Mouse (Mus musculus) hindbrain, embryonic 15.5 days (tissue): ENCODE measurements around the gene Clec16a. TPM values are rescaled to one million over a fixed set of nuclear protein-coding genes. Genes with fewer than 3 reads are reported as not detected.

Experiments used
- ATAC-seq: fragments of 200-750 bp; cut with Nextera tagmentation; 2 replicates; pipeline ENCODE4 v1.8.0; 2017; ENCODE audit warnings: low read depth, moderate number of reproducible peaks, moderate TSS enrichment; ENCODE audit not compliant: low FRiP score
- H3K27ac ChIP-seq: fragments of 300-500 bp; sonication (generic); replicated peaks from 2 replicates; pipeline ENCODE4 v1.5.1; 2015; ENCODE audit warnings: mild to moderate bottlenecking, inconsistent platforms
- H3K27me3 ChIP-seq: fragments of 300-500 bp; sonication (generic); 2 replicates; pipeline ENCODE4 v1.6.1; 2015; ENCODE audit warnings: control low read depth, inconsistent platforms
- H3K36me3 ChIP-seq: fragments of 300-500 bp; sonication (generic); 2 replicates; pipeline ENCODE4 v1.6.1; 2015; ENCODE audit warnings: control low read depth, inconsistent platforms
- H3K4me1 ChIP-seq: fragments of 300-500 bp; sonication (generic); replicated peaks from 2 replicates; pipeline ENCODE4 v1.6.1; 2015; ENCODE audit warnings: control low read depth, inconsistent platforms
- H3K4me2 ChIP-seq: fragments of 300-500 bp; sonication (generic); 2 replicates; pipeline ENCODE4 v1.6.1; 2015; ENCODE audit warnings: moderate library complexity, mild to moderate bottlenecking, inconsistent platforms
- H3K4me3 ChIP-seq: fragments of 300-500 bp; sonication (generic); 2 replicates; pipeline ENCODE4 v1.5.1; 2015; ENCODE audit warnings: mild to moderate bottlenecking, inconsistent platforms
- H3K9ac ChIP-seq: fragments of 300-500 bp; sonication (generic); 2 replicates; pipeline ENCODE4 v1.6.1; 2015; ENCODE audit warnings: inconsistent platforms
- H3K9me3 ChIP-seq: fragments of 300-500 bp; sonication (generic); 2 replicates; pipeline ENCODE4 v1.6.1; 2016; ENCODE audit warnings: control low read depth, inconsistent platforms
- WGBS: fragments of 180-500 bp; shearing (Covaris S2); methylation state at CpG from one replicate; pipeline ENCODE4 v1.1.7; 2015; 5-methylcytosine and 5-hydroxymethylcytosine counted together
- polyA plus RNA-seq: library from polyadenylated mRNA; unstranded; fragments of >200 nt; fragmentation: Nextera tagmentation; extraction: Ambion mirVana; gene quantifications from 2 replicates; pipeline ENCODE4 v1.2.1, GENCODE M21; 2015

Clec16a gene
- polyA plus RNA-seq, 1 experiment from 2014 or later: 70.2 TPM

DNA sequence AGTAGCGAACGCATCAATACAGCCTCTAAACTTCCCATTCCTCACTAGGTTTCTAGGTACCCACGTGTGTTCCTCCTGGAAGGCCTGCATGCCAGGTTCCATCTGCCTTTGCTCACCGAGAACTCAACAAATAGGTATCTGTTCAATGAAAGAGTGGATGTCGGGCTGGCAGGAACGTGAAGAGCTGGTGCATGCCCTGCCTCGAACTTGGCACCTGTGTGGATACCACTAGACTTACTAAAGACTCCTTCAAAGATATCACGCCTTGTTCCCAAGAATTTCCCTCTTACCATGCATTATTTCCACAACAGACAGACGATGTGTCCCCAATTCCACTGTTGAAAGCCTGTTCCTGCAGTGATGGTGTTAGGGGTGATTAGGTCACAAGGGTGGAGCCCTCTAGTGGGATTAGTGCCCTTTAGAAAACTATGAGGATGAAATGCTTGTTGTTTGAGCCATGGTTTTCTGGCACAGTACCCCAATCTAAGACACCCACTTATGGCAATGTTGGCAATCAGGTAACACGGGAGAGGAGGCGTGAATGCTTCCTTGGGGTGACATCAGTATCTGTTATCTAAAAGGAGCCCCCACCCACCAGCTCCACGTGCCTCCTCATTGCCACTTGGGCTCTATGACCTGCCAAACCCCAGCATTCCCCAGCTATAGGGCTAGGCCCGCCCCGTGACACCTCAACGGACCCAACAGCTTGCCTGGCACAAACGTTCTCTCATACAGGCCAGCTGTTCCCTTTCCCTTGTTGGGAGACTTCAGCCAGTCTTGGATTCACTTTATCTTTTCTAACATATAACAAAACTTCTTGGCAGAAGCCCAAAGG is 4.2 kb upstream of the Clec16a start:
- H3K4me2 ChIP-seq: peak overlapping the region; percentile 79
- no peaks in the 10 kb centered on the region for H3K27me3 ChIP-seq
- no peak overlapping the region for H3K27ac ChIP-seq
- H3K9ac ChIP-seq: peak overlapping the region; percentile 84
- peaks cover 52% of the 10 kb centered on the region for H3K4me1 ChIP-seq
- peak overlapping the region; percentile 74 for H3K4me3 ChIP-seq
- peaks cover 4% of the 10 kb centered on the region; the same call in 1 of the 2 replicates for H3K36me3 ChIP-seq
- ATAC-seq: no peak
- 72% methylated on average over 16 of the region's 16 CpGs for WGBS
- H3K9me3 ChIP-seq: no peaks in the 10 kb centered on the region

DNA sequence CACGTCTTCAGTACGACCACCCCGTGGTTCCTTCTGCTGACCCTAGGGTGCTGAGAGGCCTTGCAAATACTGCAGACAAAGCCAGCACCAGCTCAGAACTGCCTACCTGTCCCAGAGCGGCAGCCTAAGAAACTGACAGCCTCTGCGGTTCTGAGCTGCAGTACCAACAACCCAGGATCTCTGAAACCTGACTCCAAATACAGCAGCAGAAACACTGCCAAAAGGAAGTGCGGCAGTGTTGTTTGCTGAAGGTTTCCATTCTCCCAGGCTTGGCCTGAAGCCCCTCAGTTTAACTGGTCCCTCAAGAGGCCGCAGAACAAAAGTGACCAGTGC is 3.6 kb upstream of the Clec16a start:
- WGBS: 33% methylated on average over 7 of the region's 7 CpGs
- 0 out of 2 replicates have a peak overlapping the region, but pooled peaks have one; percentile 79 for H3K27ac ChIP-seq
- no peaks in the 10 kb centered on the region for H3K27me3 ChIP-seq
- peak overlapping the region; percentile 84 for H3K9ac ChIP-seq
- no peaks in the 10 kb centered on the region for H3K36me3 ChIP-seq
- H3K9me3 ChIP-seq: no peaks in the 10 kb centered on the region
- H3K4me3 ChIP-seq: peak overlapping the region; percentile 74
- peak overlapping the region; percentile 79 for H3K4me2 ChIP-seq
- peaks cover 58% of the 10 kb centered on the region for H3K4me1 ChIP-seq
- no peak for ATAC-seq

DNA sequence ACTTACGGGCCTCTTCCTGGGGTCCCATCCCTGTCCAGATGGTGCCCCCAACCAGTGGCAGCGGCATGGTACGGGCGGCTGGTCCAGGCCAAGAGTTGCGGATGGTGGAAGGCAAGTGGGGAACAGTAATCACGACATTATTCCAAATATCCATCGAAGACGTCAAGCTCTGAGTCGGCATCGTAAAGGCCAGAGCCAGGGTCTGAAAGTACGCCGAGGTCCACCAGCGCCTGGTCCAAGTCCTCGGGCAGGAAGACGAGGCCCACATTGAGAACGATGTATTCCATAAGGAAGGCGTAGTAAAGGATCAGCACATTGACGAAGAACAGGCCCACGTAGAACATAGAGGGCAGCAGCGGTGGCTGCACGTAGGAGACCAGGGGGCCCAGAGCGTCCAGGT is 2.9 kb upstream of the Clec16a start:
- Histone ChIP-seq H3K27me3 (no peaks in the 10 kb centered on the region), H3K9me3 (no peaks in the 10 kb centered on the region), H3K4me2 (peak overlapping the region; percentile 79), H3K27ac (peak overlapping the region; percentile 79), H3K9ac (peak overlapping the region; percentile 84), H3K4me3 (peak overlapping the region; percentile 74), H3K4me1 (peaks cover 65% of the 10 kb centered on the region), H3K36me3 (no peaks in the 10 kb centered on the region)
- WGBS: 3% methylated on average over 22 of the region's 22 CpGs
- peak; percentile 3; the same call in 1 of the 2 replicates for ATAC-seq

DNA sequence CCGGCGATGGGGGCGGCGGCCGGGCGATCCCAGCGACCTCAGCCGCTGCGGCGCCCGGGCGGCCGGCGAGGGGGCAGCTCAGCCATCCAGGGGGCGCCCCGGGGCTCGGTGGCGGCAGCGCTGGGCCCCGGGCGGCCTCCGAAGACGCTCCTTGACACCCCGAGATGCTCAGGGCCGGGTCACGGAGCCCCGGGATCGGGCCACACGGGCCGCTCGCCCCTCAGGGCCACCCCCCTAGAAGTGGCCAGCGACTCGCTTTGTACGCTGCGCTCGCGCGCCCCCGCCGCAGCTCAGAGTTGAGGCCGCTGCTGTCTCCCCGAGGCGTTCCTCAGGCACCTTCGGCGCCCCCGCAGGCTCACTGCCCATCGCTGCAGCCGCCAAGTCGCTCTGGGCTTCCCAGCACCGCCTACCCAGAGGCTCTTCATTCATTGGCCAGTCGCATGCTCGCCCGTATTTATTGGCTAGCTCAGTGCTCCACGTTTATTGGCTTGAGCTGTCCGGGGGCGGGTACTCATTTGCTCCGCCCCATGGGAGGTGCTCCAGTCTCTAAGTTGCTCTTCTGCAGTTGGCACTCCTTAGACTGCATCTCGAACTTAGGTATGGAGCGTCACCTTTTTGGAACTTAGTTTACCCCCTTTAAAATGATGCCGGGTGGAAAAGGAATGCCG is 2.3 kb upstream of the Clec16a start, which contains the start of gene Dexi:
Gene Dexi (minus strand): TSS at position 357 of the 668 bp plus-strand sequence.
- Histone ChIP-seq H3K4me2 (peak within 1 kb of the TSS; percentile 79), H3K27me3 (no peaks in the 10 kb centered on the region), H3K9me3 (no peaks in the 10 kb centered on the region), H3K4me1 (peaks cover 71% of the 10 kb centered on the region), H3K4me3 (peak within 1 kb of the TSS; percentile 74), H3K36me3 (no peaks in the 10 kb centered on the region), H3K27ac (peak within 1 kb of the TSS; percentile 79), H3K9ac (peak within 1 kb of the TSS; percentile 84)
- under 1% methylated on average over 46 of the region's 61 CpGs for WGBS
- peak; percentile 95 for ATAC-seq

DNA sequence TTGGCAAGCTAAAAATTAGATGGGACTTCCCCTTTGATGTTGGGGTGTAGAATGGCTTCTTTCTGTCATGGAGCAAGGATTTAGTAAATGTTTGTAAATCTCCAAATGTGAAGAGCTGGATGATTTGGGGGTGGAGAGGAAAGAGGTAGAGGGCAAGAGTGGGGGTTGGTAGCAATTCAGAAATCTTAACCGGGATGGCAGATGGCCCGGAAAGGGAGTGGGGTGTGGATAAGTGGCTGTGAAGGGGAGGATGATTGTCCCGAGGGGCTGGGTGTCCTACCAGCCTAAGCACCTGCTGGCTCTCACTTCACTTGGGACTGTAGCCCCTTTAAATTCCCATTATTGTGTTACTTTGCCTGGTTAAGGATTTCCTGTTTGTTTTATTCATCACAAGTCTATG is 1.7 kb downstream of the Clec16a start:
- Histone ChIP-seq H3K9ac (0 out of 2 replicates have a peak overlapping the region, but pooled peaks have one; percentile 0), H3K4me2 (peak overlapping the region; percentile 18)

DNA sequence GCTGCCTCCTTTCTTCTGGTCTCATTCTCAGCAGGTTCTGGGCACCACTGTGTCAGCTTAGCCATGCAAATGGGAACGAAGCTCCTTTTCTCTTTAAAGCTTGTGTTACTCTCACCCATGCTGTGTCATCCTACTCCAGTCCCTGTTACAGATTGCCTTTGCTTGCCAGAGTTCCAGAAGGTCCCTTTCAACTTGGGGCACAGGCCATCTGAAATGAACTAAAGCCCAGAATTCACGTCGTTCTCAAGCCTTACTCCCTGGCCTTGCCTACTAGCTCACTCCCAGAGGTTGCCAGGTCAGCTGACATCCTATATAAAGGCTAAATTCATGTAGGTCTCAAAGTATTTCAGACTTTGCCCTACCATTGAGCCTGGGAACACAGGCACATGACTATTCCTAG is 3.8 kb downstream of the Clec16a start:
- Histone ChIP-seq H3K4me1 (peaks cover 25% of the 10 kb centered on the region), H3K4me3 (no peak overlapping the region), H3K9ac (no peak overlapping the region), H3K36me3 (no peaks in the 10 kb centered on the region), H3K27me3 (no peaks in the 10 kb centered on the region), H3K27ac (no peak overlapping the region), H3K9me3 (no peaks in the 10 kb centered on the region), H3K4me2 (no peak overlapping the region)
- WGBS: 70% methylated on average over 3 of the region's 3 CpGs
- no peak for ATAC-seq

More for the DNA sequence above, 1.7 kb downstream of the Clec16a start:
- ATAC-seq: no peak
- peaks cover 33% of the 10 kb centered on the region for H3K4me1 ChIP-seq
- no peaks in the 10 kb centered on the region for H3K9me3 ChIP-seq
- H3K36me3 ChIP-seq: no peaks in the 10 kb centered on the region
- no peak overlapping the region for H3K27ac ChIP-seq
- H3K4me3 ChIP-seq: no peak overlapping the region
- H3K27me3 ChIP-seq: no peaks in the 10 kb centered on the region
- WGBS: 73% methylated on average over 3 of the region's 3 CpGs

DNA sequence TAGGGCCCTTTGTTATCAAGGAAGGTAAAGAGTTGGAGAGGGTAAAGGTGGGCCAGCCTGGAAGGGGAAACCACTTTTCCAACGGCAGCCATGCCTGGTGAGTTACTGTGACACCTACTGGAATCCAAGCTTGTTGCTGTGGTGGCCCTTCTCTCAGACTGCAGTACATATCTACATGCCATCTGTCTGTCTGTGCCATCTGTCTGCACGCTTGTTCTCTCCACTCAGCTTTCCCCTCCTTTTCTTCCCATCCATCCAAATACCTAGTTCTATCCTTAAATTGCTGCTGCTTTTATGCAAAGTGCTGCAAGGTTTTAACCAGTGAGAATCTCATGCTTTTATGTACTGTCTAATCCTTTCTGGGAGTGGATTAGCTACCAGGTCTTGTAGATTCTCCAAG is 4.5 kb downstream of the Clec16a start:
- Histone ChIP-seq H3K9me3 (no peaks in the 10 kb centered on the region), H3K4me1 (peaks cover 25% of the 10 kb centered on the region), H3K36me3 (no peaks in the 10 kb centered on the region), H3K4me2 (no peak overlapping the region), H3K27me3 (no peaks in the 10 kb centered on the region), H3K27ac (no peak overlapping the region), H3K9ac (no peak overlapping the region), H3K4me3 (no peak overlapping the region)
- 93% methylated on average over 2 of the region's 2 CpGs for WGBS
- ATAC-seq: no peak

DNA sequence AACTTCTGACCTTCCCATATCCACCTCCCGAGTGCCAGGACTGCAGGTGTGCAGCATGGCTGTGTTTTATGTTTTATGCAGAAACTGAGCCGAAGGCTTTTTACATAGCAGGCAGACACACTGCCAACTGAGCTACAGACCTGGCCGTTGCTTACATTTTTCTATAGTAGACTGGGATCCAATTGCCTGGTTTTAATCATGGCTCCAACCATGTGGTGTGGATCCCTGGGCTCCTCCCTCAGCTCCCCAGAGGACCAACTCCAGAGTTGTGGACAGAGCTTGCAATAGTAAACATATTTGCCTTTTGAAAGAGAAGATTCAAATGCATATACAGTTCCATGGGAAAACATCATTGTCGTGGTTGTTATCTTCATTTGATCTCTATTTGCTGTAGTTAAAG is 6.5 kb downstream of the Clec16a start:
- H3K4me1 ChIP-seq: peaks cover 15% of the 10 kb centered on the region
- H3K27me3 ChIP-seq: no peaks in the 10 kb centered on the region
- no peak overlapping the region for H3K9ac ChIP-seq
- H3K4me2 ChIP-seq: no peak overlapping the region
- no peak overlapping the region for H3K27ac ChIP-seq
- H3K4me3 ChIP-seq: no peak overlapping the region
- H3K36me3 ChIP-seq: no peaks in the 10 kb centered on the region
- ATAC-seq: no peak
- WGBS: 89% methylated on average over 4 of the region's 4 CpGs
- H3K9me3 ChIP-seq: no peaks in the 10 kb centered on the region

DNA sequence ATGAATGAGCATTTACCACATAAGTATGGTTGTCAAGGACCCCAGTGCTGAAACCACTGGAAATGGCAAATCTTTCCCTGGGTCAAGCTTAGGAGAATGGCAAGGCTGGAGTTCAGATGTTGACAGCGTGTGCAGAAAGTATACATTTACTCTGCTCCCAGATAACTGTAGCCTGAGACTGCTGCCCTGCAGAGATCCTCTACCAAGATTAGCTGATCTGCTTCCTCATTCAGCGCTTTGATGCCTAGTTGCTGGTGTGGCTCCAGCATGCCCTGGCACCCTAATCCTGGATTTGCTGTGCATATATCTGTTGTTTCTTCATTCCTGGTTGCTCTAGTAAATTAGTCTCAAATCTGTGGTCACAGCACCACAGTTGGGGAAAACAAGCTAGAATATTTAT is 8.7 kb downstream of the Clec16a start:
- 92% methylated on average over 2 of the region's 2 CpGs for WGBS
- H3K9me3 ChIP-seq: no peaks in the 10 kb centered on the region
- ATAC-seq: no peak

DNA sequence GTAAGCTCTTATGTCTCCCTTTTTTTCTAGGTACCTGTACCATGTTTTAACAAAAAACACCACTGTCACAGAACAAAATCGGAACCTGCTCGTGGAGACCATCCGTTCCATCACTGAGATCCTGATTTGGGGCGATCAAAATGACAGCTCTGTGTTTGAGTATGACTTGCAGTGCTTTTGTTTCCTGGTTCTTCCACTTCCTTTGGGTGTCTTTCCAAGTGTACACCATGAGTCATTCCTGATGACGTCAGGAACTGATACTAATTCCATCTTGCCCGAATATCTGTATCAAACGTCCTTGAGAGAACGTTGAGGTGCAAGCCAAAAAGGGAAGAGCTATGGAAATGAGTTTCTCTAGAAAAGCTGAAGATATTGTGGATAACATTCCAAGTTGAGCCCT is 14.9 kb downstream of the Clec16a start:
- H3K9me3 ChIP-seq: no peaks in the 10 kb centered on the region
- peaks cover 23% of the 10 kb centered on the region for H3K36me3 ChIP-seq
- WGBS: 95% methylated on average over 8 of the region's 8 CpGs
- H3K4me1 ChIP-seq: no peaks in the 10 kb centered on the region
- no peak overlapping the region for H3K4me3 ChIP-seq
- no peak for ATAC-seq
- no peaks in the 10 kb centered on the region for H3K27me3 ChIP-seq
- H3K9ac ChIP-seq: no peak overlapping the region
- no peak overlapping the region for H3K27ac ChIP-seq
- no peak overlapping the region for H3K4me2 ChIP-seq

More for the DNA sequence above, 8.7 kb downstream of the Clec16a start:
- Histone ChIP-seq H3K36me3 (no peaks in the 10 kb centered on the region), H3K27ac (no peak overlapping the region), H3K9ac (no peak overlapping the region), H3K4me3 (no peak overlapping the region), H3K27me3 (no peaks in the 10 kb centered on the region), H3K4me1 (no peaks in the 10 kb centered on the region), H3K4me2 (no peak overlapping the region)

DNA sequence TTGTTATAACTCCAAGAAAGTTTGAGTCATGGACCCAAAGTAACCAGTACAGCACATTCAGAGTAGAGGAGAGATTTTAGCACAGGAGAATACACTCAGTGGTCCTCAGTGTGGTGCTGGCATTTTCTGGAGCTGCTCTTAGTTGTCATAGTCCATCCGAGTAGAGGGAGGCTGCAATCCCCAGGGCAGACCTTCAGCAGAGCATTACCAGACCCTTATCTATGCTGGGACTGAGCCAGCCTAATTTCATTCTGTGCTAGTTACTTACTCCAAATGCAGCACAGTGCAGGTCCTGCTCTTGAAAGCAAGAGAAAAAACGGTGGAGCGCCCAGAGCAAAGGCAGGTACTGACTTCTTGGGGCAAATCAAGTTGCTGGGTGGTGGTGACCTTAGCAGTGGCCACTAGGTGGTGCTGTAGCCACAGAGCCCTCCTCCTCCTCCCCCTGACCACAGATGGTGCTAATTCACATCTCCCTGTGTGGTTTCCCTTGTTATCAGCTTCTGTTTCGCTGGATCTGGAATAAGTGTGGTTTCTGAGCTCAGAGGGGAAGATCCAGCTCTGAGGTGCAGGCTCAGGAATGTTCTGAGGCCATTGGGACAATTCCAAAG is 20.2 kb downstream of the Clec16a start:
- WGBS: 37% methylated on average over 4 of the region's 4 CpGs
- Histone ChIP-seq H3K27me3 (no peaks in the 10 kb centered on the region), H3K36me3 (peaks cover 44% of the 10 kb centered on the region), H3K9me3 (no peaks in the 10 kb centered on the region), H3K9ac (no peak overlapping the region), H3K27ac (no peak overlapping the region), H3K4me2 (no peak overlapping the region), H3K4me1 (no peaks in the 10 kb centered on the region), H3K4me3 (no peak overlapping the region)
- peak; percentile 65; the same call in 1 of the 2 replicates for ATAC-seq

DNA sequence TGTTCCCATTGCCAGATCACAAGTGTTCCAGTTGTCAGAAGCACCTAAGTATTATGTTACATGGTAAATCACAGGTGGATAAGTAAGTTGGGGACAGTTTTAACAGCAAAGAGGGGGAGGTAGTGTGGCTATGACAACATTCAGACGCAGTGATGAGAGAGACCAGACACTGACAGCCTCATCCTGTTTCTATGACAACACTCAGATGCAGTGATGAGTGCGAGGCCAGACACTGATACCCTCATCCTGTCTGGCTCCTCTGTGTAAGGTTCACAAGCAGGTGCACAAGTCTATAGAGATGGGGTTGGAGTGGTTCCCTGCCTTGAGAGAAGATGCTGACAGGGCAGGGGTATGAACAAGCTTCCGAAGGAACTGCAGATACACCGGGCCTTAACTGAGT is 22.0 kb downstream of the Clec16a start:
- H3K36me3 ChIP-seq: peaks cover 41% of the 10 kb centered on the region
- WGBS: 94% methylated on average over 4 of the region's 4 CpGs

More for the DNA sequence above, 22.0 kb downstream of the Clec16a start:
- H3K27ac ChIP-seq: no peak overlapping the region
- no peaks in the 10 kb centered on the region for H3K9me3 ChIP-seq
- no peak overlapping the region for H3K4me2 ChIP-seq
- H3K4me1 ChIP-seq: no peaks in the 10 kb centered on the region
- no peak overlapping the region for H3K9ac ChIP-seq
- ATAC-seq: no peak
- no peaks in the 10 kb centered on the region for H3K27me3 ChIP-seq
- H3K4me3 ChIP-seq: no peak overlapping the region
